Mouse (Mus musculus) stomach, postnatal 0 days (tissue): Measurements from ENCODE around the gene Tmem110.

Source experiments
- CTCF ChIP-seq: IDR thresholded peaks from 2 replicates; pipeline ENCODE4 v1.5.1; 2016; ENCODE audit warnings: antibody characterized with exemption, low read depth, mild to moderate bottlenecking, moderate library complexity
- EP300 ChIP-seq: optimal IDR thresholded peaks from 2 replicates; pipeline ENCODE3; 2016; ENCODE audit warnings: antibody characterized with exemption

GRCm38 (mm10) chr14:30923375-30924105 lies 98.2 kb downstream of the Tmem110 start, which contains the start of gene Itih3:
- TF ChIP-seq EP300 (no peak), CTCF (no peak)
